Mouse (Mus musculus) v-Abl transformed pro-B cells (cell line): ENCODE measurements around the gene Iqschfp.

ENCODE experiments used
- in situ Hi-C, 2 experiments: fragments of 400-800 bp; cut with MboI; formaldehyde crosslinking; loops; one replicate each; pipeline ENCODE4 v1.15.1; 2025; ENCODE audit not compliant: unreplicated experiment in 2 of 2

Iqschfp gene

GRCm38 (mm10) chr3:68189100-68189499 is 297.1 kb downstream of the Iqschfp start:
- in situ Hi-C loops, result no loop called here

DNA sequence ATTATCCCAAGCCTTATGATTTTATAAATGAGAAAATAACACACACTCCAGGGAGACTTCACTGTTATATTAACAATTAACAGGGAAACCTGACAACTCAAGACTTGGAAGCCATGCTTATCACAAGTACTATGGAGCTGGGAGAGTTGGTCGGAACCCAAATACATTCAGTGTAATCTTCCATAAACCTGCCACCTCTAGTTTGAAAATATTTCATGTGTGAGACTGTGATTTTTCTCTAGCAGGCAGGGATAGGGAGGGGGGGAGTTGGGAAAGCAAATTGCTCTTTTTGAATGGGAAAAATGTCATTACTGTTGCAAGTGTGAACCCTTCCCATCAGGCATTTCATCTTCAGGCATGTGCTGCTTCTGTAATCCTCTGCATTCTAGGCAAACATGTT is 304.9 kb downstream of the Iqschfp start:
- in situ Hi-C loops, result no loop called here

GRCm38 (mm10) chr3:68201214-68201613 is 309.2 kb downstream of the Iqschfp start:
- in situ Hi-C loops, result no loop called here

DNA sequence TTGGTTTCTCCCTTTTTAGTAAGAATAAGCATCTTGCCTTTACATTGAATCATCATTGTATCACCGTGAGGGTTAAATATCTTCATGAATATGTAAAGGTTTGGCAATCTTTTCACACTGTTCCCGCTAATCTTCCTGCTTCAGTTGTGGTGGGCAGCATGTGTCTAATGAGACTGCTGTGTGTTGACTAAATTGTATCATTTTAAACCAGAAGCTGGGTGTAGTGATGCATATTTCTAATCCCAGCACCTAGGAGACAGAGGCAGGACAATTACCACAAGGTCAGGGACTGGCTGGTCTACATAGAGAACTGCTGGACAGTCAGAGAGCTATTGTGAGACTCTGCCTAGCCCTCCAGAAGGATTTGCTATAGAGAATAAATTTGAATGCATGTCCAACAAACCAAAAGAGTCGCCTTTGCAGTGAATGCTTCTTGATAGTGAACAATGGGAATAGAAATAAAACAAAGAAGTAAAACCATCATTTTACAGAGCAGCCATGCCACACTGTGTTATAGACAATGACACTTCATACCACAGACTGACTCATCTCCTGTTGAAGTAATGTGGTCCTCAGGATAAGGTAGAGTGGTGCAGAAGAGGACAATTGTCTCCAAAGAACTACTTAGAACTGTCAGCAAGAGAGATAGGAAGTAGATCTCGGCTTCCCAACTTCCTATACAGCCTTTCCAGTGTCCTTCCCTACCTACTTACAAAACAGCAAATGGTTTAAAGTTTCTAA is 310.3 kb downstream of the Iqschfp start:
- in situ Hi-C loops, result no loop called here

GRCm38 (mm10) chr3:68203934-68204467 is 312.0 kb downstream of the Iqschfp start:
- in situ Hi-C loops, result no loop called here

- in situ Hi-C loops, result no loop called here
Measured at GRCm38 (mm10) chr3:68210422-68210821, 318.4 kb downstream of the Iqschfp start.

- in situ Hi-C loops, result no loop called here
Measured at GRCm38 (mm10) chr3:68221452-68221851, 329.4 kb downstream of the Iqschfp start.

GRCm38 (mm10) chr3:68239887-68240286 is 347.9 kb downstream of the Iqschfp start:
- in situ Hi-C loops, result no loop called here

GRCm38 (mm10) chr3:68243239-68243638 is 351.2 kb downstream of the Iqschfp start:
- in situ Hi-C loops, result no loop called here

DNA sequence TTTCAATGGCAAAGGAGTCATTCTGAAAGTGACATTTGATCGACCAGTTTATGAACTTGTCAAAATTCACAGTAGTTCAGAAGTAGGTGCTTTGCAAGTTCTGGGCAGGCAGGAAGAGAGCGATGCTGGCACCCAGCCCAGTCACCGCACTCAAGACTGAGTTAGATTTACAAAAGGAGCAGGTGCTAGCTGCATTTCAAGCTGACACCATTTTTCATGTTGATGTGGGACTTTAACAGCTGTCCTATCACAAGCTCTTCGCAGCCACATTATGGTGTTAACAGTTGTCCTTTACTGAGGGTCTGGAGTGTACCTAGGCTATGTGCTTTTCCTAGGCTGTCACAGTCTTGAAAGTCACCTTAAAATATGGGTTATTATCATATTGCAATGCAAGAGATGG is 354.1 kb downstream of the Iqschfp start:
- in situ Hi-C loops, result no loop called here

GRCm38 (mm10) chr3:68250589-68250988 is 358.6 kb downstream of the Iqschfp start:
- in situ Hi-C loops, result no loop called here

DNA sequence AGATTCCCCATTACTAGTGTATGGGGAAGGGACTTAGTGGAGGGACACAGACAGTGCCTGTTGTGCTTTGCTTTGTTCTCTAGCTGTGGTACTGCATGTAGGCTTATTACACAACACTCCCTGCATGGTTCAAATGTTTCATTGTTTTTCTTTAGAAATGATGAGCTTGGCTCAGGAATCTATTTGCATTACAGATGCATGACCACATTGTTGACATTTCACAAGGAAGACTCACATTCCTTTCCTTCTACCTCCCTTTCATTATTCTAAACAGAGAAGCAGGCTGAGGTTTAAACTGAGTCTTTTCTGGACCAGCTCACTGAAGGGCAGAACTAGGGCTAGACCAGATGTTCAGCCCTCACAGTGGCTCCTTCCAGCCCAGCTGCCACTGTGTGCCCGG is 360.3 kb downstream of the Iqschfp start:
- in situ Hi-C loops, result no loop called here

- in situ Hi-C loops, result no loop called here
Measured at GRCm38 (mm10) chr3:68262304-68262703, 370.3 kb downstream of the Iqschfp start.

DNA sequence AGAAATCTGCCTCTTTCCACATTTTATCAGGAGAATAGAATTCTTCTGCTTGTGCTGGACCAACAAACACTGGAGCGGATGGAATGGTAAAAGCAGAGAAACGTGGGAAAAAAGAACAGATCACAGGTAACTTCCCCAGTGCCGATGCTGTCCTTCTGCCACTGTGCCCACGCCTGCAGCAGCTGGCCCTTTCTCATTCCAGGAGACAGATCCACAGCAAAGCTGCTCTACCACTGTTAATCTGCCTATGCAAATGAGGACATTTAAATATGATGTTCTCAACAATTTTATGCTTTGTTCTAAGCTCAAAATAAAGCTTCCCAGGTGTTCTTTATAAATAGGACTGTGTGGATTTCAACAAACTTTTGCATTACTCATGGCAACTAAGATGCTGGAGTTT is 375.9 kb downstream of the Iqschfp start:
- in situ Hi-C loops, result no loop called here

DNA sequence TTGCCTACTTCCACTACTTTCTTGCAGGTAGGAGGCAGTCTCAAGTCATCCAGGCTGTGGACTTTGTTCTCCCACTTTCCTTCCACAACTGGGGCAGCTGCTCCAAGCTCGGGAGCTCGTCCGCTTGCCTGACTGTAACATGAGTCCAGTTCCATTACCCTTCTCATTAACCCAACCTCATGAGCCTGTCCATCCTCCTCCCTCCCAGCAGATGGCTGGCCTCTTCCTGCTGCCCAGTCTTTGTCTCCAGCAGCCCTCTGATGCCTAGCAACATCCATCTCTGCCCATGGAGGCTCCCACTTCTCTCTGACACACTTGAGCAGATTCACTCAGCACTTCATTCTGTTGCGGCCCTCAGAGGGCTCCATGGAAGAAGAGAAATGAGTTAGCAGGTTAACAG is 377.2 kb downstream of the Iqschfp start:
- in situ Hi-C loops, result no loop called here

DNA sequence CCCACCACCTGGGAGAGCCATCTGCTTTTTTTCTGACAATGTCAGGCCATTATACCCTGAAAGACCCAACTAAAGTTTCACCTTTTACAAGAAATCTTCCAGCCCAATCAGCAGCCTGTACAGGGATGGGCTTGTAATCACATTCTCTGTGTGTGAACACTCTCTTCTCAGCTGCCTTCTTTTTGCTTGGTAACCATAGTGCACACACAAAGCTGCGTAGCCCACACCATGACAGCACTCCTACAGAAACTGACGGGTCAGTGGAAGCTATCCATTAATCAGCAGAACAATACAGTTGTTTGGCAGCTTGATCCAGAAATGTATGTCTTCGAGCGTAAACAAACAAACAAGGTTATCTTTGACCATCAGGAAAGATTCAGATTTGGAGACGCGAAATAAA is 378.2 kb downstream of the Iqschfp start:
- in situ Hi-C loops, result no loop called here

- in situ Hi-C loops, result no loop called here
Measured at GRCm38 (mm10) chr3:68271457-68271856, 379.4 kb downstream of the Iqschfp start.

GRCm38 (mm10) chr3:68271881-68272280 is 379.8 kb downstream of the Iqschfp start:
- in situ Hi-C loops, result no loop called here

DNA sequence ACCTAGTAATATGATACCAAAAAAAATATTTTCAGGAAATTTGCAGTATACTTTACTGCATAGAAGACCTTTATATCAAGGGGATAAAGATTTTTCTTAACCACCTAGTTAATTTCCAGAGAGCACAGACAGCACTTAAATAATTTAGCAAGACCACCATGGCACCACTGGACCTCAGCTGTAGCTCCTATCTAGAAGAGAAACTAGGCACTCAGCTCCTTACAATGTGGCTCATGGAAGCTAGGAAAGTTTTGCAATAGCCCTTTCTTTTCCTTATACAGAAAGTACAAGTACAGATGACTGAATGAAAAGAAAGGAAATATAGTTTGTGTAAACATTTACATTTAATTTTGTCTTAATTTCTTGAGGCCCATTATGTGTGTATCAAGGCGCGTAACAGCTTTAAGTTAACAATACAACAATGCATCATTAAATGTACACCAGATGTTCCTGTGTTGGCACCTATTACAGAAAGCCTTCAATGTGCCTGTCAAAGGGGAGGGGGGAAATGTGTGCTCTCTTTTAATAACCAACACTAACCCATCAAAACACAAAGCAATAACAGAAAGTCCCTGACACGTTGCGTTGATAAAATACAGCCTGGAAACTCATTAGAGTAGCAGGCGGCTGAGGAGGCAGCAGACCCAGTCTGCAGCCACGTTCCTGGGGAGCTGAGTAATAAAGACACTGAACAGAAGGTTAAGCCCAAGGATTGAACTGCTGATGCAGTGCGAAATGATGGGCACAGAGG is 391.0 kb downstream of the Iqschfp start:
- in situ Hi-C loops, result no loop called here

- in situ Hi-C loops, result no loop called here
Measured at GRCm38 (mm10) chr3:68283595-68283991, 391.6 kb downstream of the Iqschfp start.

DNA sequence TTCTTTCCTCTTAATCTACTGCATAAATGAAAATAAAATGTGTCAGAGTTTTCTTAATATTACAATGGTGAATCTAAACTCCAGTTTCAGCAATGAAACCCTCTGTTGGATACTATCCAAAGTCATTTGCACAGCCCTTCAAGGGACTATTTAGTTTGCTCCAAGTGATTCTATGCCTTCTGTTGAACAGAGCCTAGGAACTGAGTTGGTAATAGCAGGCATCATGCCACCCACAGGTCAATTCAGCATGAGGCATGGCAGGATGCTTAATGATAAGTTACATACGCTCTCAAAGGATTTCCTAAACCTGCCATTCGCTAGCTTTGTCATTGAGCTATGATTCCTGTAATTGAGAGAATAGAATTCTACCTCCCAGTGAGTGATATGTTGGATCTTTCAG is 392.5 kb downstream of the Iqschfp start:
- in situ Hi-C loops, result no loop called here

DNA sequence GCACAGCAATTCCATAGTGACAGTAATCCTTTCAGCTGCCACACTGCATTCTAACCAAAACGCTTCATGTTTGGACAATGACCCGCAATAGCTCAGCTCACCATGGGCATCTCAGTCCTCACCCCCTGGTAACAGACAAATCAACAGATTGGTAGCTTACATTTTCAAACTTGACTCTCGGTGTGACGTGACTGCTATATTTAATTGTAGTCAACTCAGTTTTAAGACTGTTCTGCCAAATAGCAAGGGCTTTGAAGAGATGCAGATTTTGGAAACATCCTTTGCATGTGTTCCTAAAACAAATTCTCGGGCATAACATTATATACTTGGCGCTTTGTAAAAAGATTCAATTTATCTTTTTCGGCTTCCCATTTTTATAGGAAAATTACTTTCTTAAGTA is 404.7 kb downstream of the Iqschfp start:
- in situ Hi-C loops, result no loop called here
